Mouse (Mus musculus): ENCODE measurements around the gene Afmid. TPM values are rescaled to one million over a fixed set of nuclear protein-coding genes. Genes with fewer than 3 reads are reported as not detected.

The Afmid gene
- polyA plus RNA-seq, 1 experiment from 2014 or later: 15.4 TPM

GRCm38 (mm10) chr11:117881787-117882186, 56.1 kb downstream of the Afmid start:
- H3K4me3 ChIP-seq (ENCODE audit: low read depth, low read length): no peak overlapping the region
- 13% methylated on average over 8 of the region's 8 CpGs for WGBS (ENCODE audit: insufficient replicate concordance)
- no peak overlapping the region for H3K4me2 ChIP-seq (ENCODE audit: low read depth, low read length)
- H3K9me3 ChIP-seq (replicated peaks; ENCODE audit: control insufficient read depth, low read length): no peaks in the 10 kb centered on the region
- peaks cover 18% of the 10 kb centered on the region for H3K4me1 ChIP-seq (ENCODE audit: control insufficient read depth, low read depth, low read length)
- H3K27ac ChIP-seq (ENCODE audit: low read length): peak overlapping the region; percentile 18; the same call in 1 of the 2 replicates
- no peaks in the 10 kb centered on the region for H3K27me3 ChIP-seq (ENCODE audit: control insufficient read depth, insufficient read depth, low read depth, low read length)
- H3K9ac ChIP-seq (ENCODE audit: low read depth, low read length): no peak overlapping the region
- ATAC-seq (ENCODE audit: low read depth): no peak
- H3K36me3 ChIP-seq (ENCODE audit: control insufficient read depth, insufficient read depth): no peaks in the 10 kb centered on the region

- Histone ChIP-seq H3K36me3 (ENCODE audit: control insufficient read depth, insufficient read depth) (no peaks in the 10 kb centered on the region), H3K4me3 (ENCODE audit: low read depth, low read length) (no peak overlapping the region), H3K4me2 (ENCODE audit: low read depth, low read length) (no peak overlapping the region), H3K27me3 (ENCODE audit: control insufficient read depth, insufficient read depth, low read depth, low read length) (no peaks in the 10 kb centered on the region), H3K9me3 (replicated peaks; ENCODE audit: control insufficient read depth, low read length) (no peaks in the 10 kb centered on the region), H3K9ac (ENCODE audit: low read depth, low read length) (no peak overlapping the region), H3K27ac (ENCODE audit: low read length) (peak overlapping the region; percentile 42; the same call in 1 of the 2 replicates), H3K4me1 (ENCODE audit: control insufficient read depth, low read depth, low read length) (peaks cover 20% of the 10 kb centered on the region)
- WGBS (ENCODE audit: insufficient replicate concordance): 72% methylated on average over 1 of the region's 1 CpGs
- no peak for ATAC-seq (ENCODE audit: low read depth)
Measured at GRCm38 (mm10) chr11:117882208-117882607, 56.5 kb downstream of the Afmid start.

- Histone ChIP-seq H3K27ac (ENCODE audit: low read length) (no peak overlapping the region), H3K4me2 (ENCODE audit: low read depth, low read length) (no peak overlapping the region), H3K9me3 (replicated peaks; ENCODE audit: control insufficient read depth, low read length) (no peaks in the 10 kb centered on the region), H3K36me3 (ENCODE audit: control insufficient read depth, insufficient read depth) (no peaks in the 10 kb centered on the region), H3K4me1 (ENCODE audit: control insufficient read depth, low read depth, low read length) (peaks cover 11% of the 10 kb centered on the region), H3K4me3 (ENCODE audit: low read depth, low read length) (no peak overlapping the region), H3K27me3 (ENCODE audit: control insufficient read depth, insufficient read depth, low read depth, low read length) (peaks cover 2% of the 10 kb centered on the region), H3K9ac (ENCODE audit: low read depth, low read length) (no peak overlapping the region)
- WGBS (ENCODE audit: insufficient replicate concordance): 21% methylated on average over 5 of the region's 5 CpGs
- peak; percentile 47 for ATAC-seq (ENCODE audit: low read depth)
Measured at GRCm38 (mm10) chr11:117886000-117886399, 60.3 kb downstream of the Afmid start.

- Histone ChIP-seq H3K27me3 (ENCODE audit: control insufficient read depth, insufficient read depth, low read depth, low read length) (peaks cover 2% of the 10 kb centered on the region), H3K4me3 (ENCODE audit: low read depth, low read length) (no peak overlapping the region), H3K36me3 (ENCODE audit: control insufficient read depth, insufficient read depth) (no peaks in the 10 kb centered on the region), H3K9ac (ENCODE audit: low read depth, low read length) (no peak overlapping the region), H3K9me3 (replicated peaks; ENCODE audit: control insufficient read depth, low read length) (no peaks in the 10 kb centered on the region), H3K27ac (ENCODE audit: low read length) (no peak overlapping the region), H3K4me2 (ENCODE audit: low read depth, low read length) (no peak overlapping the region), H3K4me1 (ENCODE audit: control insufficient read depth, low read depth, low read length) (peaks cover 11% of the 10 kb centered on the region)
- WGBS (ENCODE audit: insufficient replicate concordance): 51% methylated on average over 20 of the region's 20 CpGs
- ATAC-seq (ENCODE audit: low read depth): no peak
Measured at GRCm38 (mm10) chr11:117888168-117888852, 62.6 kb downstream of the Afmid start.

GRCm38 (mm10) chr11:117888853-117889822, 63.4 kb downstream of the Afmid start:
- Histone ChIP-seq H3K27ac (ENCODE audit: low read length) (no peak overlapping the region), H3K4me1 (ENCODE audit: control insufficient read depth, low read depth, low read length) (peaks cover 11% of the 10 kb centered on the region), H3K9ac (ENCODE audit: low read depth, low read length) (no peak overlapping the region; the same call in 1 of the 2 replicates), H3K9me3 (replicated peaks; ENCODE audit: control insufficient read depth, low read length) (no peaks in the 10 kb centered on the region), H3K4me2 (ENCODE audit: low read depth, low read length) (0 out of 2 replicates have a peak overlapping the region, but pooled peaks have one; percentile 5), H3K27me3 (ENCODE audit: control insufficient read depth, insufficient read depth, low read depth, low read length) (peaks cover 2% of the 10 kb centered on the region), H3K4me3 (ENCODE audit: low read depth, low read length) (no peak overlapping the region), H3K36me3 (ENCODE audit: control insufficient read depth, insufficient read depth) (no peaks in the 10 kb centered on the region)
- 40% methylated on average over 33 of the region's 33 CpGs for WGBS (ENCODE audit: insufficient replicate concordance)
- ATAC-seq (ENCODE audit: low read depth): no peak

Other genes with a start within 250 kb of the Afmid start
- 2.1 and 2.4 TPM in 2 replicates for gene Tnrc6c, start 171.6 kb upstream of the Afmid start, polyA plus RNA-seq (2015; fragmentation: Nextera tagmentation; extraction: Ambion mirVana)
- 16.0 and 16.3 TPM in 2 replicates for gene Tmc8, start 43.8 kb upstream of the Afmid start, polyA plus RNA-seq (2015; fragmentation: Nextera tagmentation; extraction: Ambion mirVana)
- gene Tmc6, start 43.7 kb upstream of the Afmid start, polyA plus RNA-seq (2015; fragmentation: Nextera tagmentation; extraction: Ambion mirVana): 45.6 and 46.2 TPM in 2 replicates
- gene 6030468B19Rik, start 28.3 kb upstream of the Afmid start, polyA plus RNA-seq (2015; fragmentation: Nextera tagmentation; extraction: Ambion mirVana): 74.2 and 77.0 TPM in 2 replicates
- 0.38 and 0.64 TPM in 2 replicates for gene Gm20708, start 16.3 kb upstream of the Afmid start, polyA plus RNA-seq (2015; fragmentation: Nextera tagmentation; extraction: Ambion mirVana)
- 48.6 and 55.5 TPM in 2 replicates for gene Syngr2, start 16.3 kb upstream of the Afmid start, polyA plus RNA-seq (2015; fragmentation: Nextera tagmentation; extraction: Ambion mirVana)
- 120 and 127 TPM in 2 replicates for gene Tk1, start 168 bp downstream of the Afmid start, polyA plus RNA-seq (2015; fragmentation: Nextera tagmentation; extraction: Ambion mirVana)
- gene Birc5, start 23.3 kb downstream of the Afmid start, polyA plus RNA-seq (2015; fragmentation: Nextera tagmentation; extraction: Ambion mirVana): 298 and 327 TPM in 2 replicates
- gene Tmem235, start 34.8 kb downstream of the Afmid start, polyA plus RNA-seq (2015; fragmentation: Nextera tagmentation; extraction: Ambion mirVana): not detected in 2 replicates
- 1.3 and 2.6 TPM in 2 replicates for gene Tha1, start 47.6 kb downstream of the Afmid start, polyA plus RNA-seq (2015; fragmentation: Nextera tagmentation; extraction: Ambion mirVana)
- 6.1 and 6.7 TPM in 2 replicates for gene Socs3, start 144.1 kb downstream of the Afmid start, polyA plus RNA-seq (2015; fragmentation: Nextera tagmentation; extraction: Ambion mirVana)
- 13.5 and 13.7 TPM in 2 replicates for gene Pgs1, start 160.4 kb downstream of the Afmid start, polyA plus RNA-seq (2015; fragmentation: Nextera tagmentation; extraction: Ambion mirVana)